Comparison of ENCODE assay signal across 10 mouse cellular contexts in the genomic region with DNA sequence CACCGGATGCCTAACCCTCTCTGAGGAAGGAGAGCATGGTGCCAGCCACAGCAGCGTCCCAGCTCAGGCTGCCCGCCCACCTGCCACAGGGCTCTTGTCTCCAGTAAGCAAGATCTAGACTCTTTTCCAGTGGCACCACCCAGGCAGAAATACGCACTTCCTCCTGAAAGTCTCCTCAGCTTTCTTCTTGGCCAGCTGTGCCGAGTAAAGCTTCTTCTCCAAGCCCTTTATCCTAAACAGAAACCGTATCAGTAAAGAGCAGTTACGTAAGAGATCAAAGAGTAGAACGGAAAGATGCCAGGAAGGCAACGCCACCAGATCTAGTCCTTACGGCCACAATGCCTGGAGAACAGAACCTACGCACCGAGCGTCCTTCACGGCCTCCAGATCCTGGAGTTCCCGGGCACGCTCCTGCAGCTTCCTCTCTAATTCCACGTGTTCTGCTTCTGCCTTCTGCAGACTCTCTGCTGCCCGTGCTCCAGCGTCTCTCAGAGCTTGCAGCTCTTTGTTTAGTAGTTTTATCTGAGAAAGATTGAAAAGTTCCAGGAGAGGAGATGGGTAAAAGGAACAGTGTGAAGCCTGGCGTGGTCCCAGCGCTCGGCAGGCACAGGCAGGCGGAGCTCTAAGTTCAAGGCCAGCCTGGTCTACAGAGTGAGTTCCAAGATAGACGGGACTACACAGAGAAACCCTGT. TPM values are rescaled to one million over a fixed set of nuclear protein-coding genes. Genes with fewer than 3 reads are reported as not detected.
DNase-seq lines count a peak whose midpoint lies in the region; ATAC-seq and TF ChIP-seq lines count a peak whose summit lies in the region.
"Had no signal": no experiment of that assay in that cellular context is flagged by ENCODE, and none has a peak within 500 bp of the region (broad histone marks: within the 10 kb centered on the region; RNA-seq: fewer than 3 reads in every experiment).

No protein-coding gene starts in this region.

- no peak overlapping the region for H3K9ac ChIP-seq in lung, postnatal 0 days (replicated peaks; ENCODE audit: low read depth)

- H3K9me3 ChIP-seq in lung, postnatal 0 days (ENCODE audit: low read length) = no peaks in the 10 kb centered on the region
- H3K9me3 ChIP-seq: forebrain, embryonic 10.5 days had no signal

- H3K4me3 ChIP-seq in lung, postnatal 0 days (ENCODE audit: low read depth, low read length) = no peak overlapping the region
- H3K4me3 ChIP-seq: forebrain, embryonic 10.5 days had no signal

- intact Hi-C loops in heart, postnatal 36 days (cut with DNase I) = loop anchor here (5.0 kb wide), 1 partner anchor 101 kb away; no protein-coding TSS in a partner anchor
- intact Hi-C loops in heart, postnatal 25 days (cut with DNase I) = no loop called here

- peak overlapping the region; percentile 15; the same call in 1 of the 2 replicates for H3K27ac ChIP-seq in lung, postnatal 0 days (ENCODE audit: low read length)
- H3K27ac ChIP-seq: forebrain, embryonic 10.5 days had no signal

- no peak for ATAC-seq in lung, postnatal 0 days

- no peaks in the 10 kb centered on the region for H3K27me3 ChIP-seq in lung, postnatal 0 days (replicated peaks; ENCODE audit: insufficient read depth, low read length)

- TF ChIP-seq CTCF in lung, postnatal 0 days (IDR thresholded peaks at IDR 0.05) = no peak

- no peak for TF ChIP-seq EP300 in lung, postnatal 0 days (IDR thresholded peaks at IDR 0.05)

- no peaks in the 10 kb centered on the region for H3K36me3 ChIP-seq in lung, postnatal 0 days (ENCODE audit: insufficient read depth, low read length)

- no peaks in the 10 kb centered on the region; the same call in 1 of the 2 replicates for H3K4me1 ChIP-seq in lung, postnatal 0 days (ENCODE audit: insufficient read depth, low read depth, low read length)
- H3K4me1 ChIP-seq: forebrain, embryonic 10.5 days had no signal

- peak; percentile 12 to 14 for DNase-seq in heart, postnatal 36 days
- DNase-seq in heart, postnatal 25 days (ENCODE audit: low spot score) = no peak
- DNase-seq in lung, postnatal 0 days (ENCODE audit: low spot score) = peak; percentile 23
- no peak for DNase-seq in lung, postnatal 10 days
- DNase-seq in large intestine, adult 2 months (ENCODE audit: low read depth, low spot score) = peak; percentile 64
- DNase-seq in testis, postnatal 10 days (ENCODE audit: low spot score) = peak; percentile 81
- no peak for DNase-seq in cerebellum, adult 18-20 months
- no peak for DNase-seq in cerebellum, postnatal 10 days
- DNase-seq: midbrain, embryonic 14.5 days had no signal

- 53% methylated on average over 24 of the region's 24 CpGs for WGBS in lung, postnatal 0 days
- WGBS in large intestine, adult 2 months = 29% methylated on average over 24 of the region's 24 CpGs

- H3K4me2 ChIP-seq in lung, postnatal 0 days (replicated peaks; ENCODE audit: low read depth, low read length) = no peak overlapping the region

RNA-seq across cellular contexts. Expression of a gene that starts 29.4 kb away (rescaled TPM):
- total RNA-seq in heart, postnatal 36 days (2021) = 1 to 10 TPM in 1 of 2 experiments, under 1 TPM in 1; 0.79 to 1.6 TPM
- 1 to 10 TPM; 1.2 to 1.3 TPM for total RNA-seq in heart, postnatal 25 days (2021)
- polyA plus RNA-seq in lung, postnatal 0 days (2015; fragmentation: Nextera tagmentation; extraction: Ambion mirVana) = 3.4 and 3.7 TPM in 2 replicates
- 0.90 and 1.1 TPM in 2 replicates for polyA plus RNA-seq in large intestine, adult 2 months (2012; rRNA removed)

RNA-seq across cellular contexts. Expression of a gene that starts 45.0 kb away (rescaled TPM):
- total RNA-seq in heart, postnatal 36 days (2021) = 1 to 10 TPM; 1.3 to 1.9 TPM
- 1 to 10 TPM in 1 of 2 experiments, under 1 TPM in 1; 0.87 to 2.1 TPM for total RNA-seq in heart, postnatal 25 days (2021)
- 10.0 and 10.4 TPM in 2 replicates for polyA plus RNA-seq in lung, postnatal 0 days (2015; fragmentation: Nextera tagmentation; extraction: Ambion mirVana)
- polyA plus RNA-seq in large intestine, adult 2 months (2012; rRNA removed) = 12.8 and 36.6 TPM in 2 replicates

Comparison
In these comparisons a context has a peak if more than half of its experiments do, and no peak if none do; other contexts are left out.
1. DNase-seq: peak in heart, postnatal 36 days (2 of 2), lung, postnatal 0 days (single experiment), large intestine, adult 2 months (single experiment) and testis, postnatal 10 days (single experiment); none in heart, postnatal 25 days (single experiment), lung, postnatal 10 days (single experiment), cerebellum, adult 18-20 months (0 of 2) and cerebellum, postnatal 10 days (0 of 2).